Mouse (Mus musculus) frontal cortex, postnatal 36 days (tissue): ENCODE data around the gene Tmod3.
A peak's percentile ranks its signal among the peaks of the same experiment; 100 is the strongest.

Experiments used
- DNase-seq, 2 experiments: peaks; one replicate each; pipeline ENCODE4 v3.0.0; 2022; ENCODE audit warnings: low spot score in 2 of 2

The Tmod3 gene

GRCm38 (mm10) chr9:75559512-75560012, at the start of gene Tmod3:
Gene Tmod3 (minus strand): TSS chr9:75559657.
- peak; percentile 94 for DNase-seq

GRCm38 (mm10) chr9:75607496-75607895, 48.0 kb upstream of the Tmod3 start:
- no peak for DNase-seq

GRCm38 (mm10) chr9:75601510-75601909, 42.1 kb upstream of the Tmod3 start:
- no peak for DNase-seq

GRCm38 (mm10) chr9:75600166-75600934, 40.9 kb upstream of the Tmod3 start:
- DNase-seq: peak; percentile 51 to 61

- DNase-seq: peak; percentile 37 to 48
Observed at GRCm38 (mm10) chr9:75599191-75599841, 39.9 kb upstream of the Tmod3 start.

- DNase-seq: no peak
Observed at GRCm38 (mm10) chr9:75597596-75597995, 38.1 kb upstream of the Tmod3 start.

- DNase-seq: no peak
Observed at GRCm38 (mm10) chr9:75597036-75597435, 37.6 kb upstream of the Tmod3 start.

- peak in 1 of 2 experiments; percentile 31 for DNase-seq
Observed at GRCm38 (mm10) chr9:75593481-75593880, 34.0 kb upstream of the Tmod3 start.

- DNase-seq: no peak
Observed at GRCm38 (mm10) chr9:75589850-75590790, 30.7 kb upstream of the Tmod3 start.

GRCm38 (mm10) chr9:75581694-75582350, 22.4 kb upstream of the Tmod3 start:
- DNase-seq: no peak

GRCm38 (mm10) chr9:75579321-75579720, 19.9 kb upstream of the Tmod3 start:
- DNase-seq: no peak

GRCm38 (mm10) chr9:75571036-75571942, 11.8 kb upstream of the Tmod3 start:
- DNase-seq: no peak

- DNase-seq: no peak
Observed at GRCm38 (mm10) chr9:75568399-75568798, 8.9 kb upstream of the Tmod3 start.

GRCm38 (mm10) chr9:75564892-75565291, 5.4 kb upstream of the Tmod3 start:
- DNase-seq: no peak

- DNase-seq: no peak
Observed at GRCm38 (mm10) chr9:75563622-75564021, 4.2 kb upstream of the Tmod3 start.

- no peak for DNase-seq
Observed at GRCm38 (mm10) chr9:75563176-75563575, 3.7 kb upstream of the Tmod3 start.

GRCm38 (mm10) chr9:75561040-75561669, 1.7 kb upstream of the Tmod3 start:
- DNase-seq: no peak

- no peak for DNase-seq
Observed at GRCm38 (mm10) chr9:75560353-75560752, 896 bp upstream of the Tmod3 start.

GRCm38 (mm10) chr9:75558812-75559511, 495 bp downstream of the Tmod3 start:
- no peak for DNase-seq
